Mouse (Mus musculus): ENCODE results near the gene Olfr1449. TPM values are rescaled to one million over a fixed set of nuclear protein-coding genes. Genes with fewer than 3 reads are reported as not detected.
"Not testable (repeated sequence)": the region's sequence is repeated elsewhere in the genome, so short reads cannot be mapped to it uniquely, and the experiment has no call there.

The Olfr1449 gene
- total RNA-seq (2021): not detected
- long read RNA-seq, experiment 1: 0 reads
- long read RNA-seq, experiment 2: 0 reads

GRCm38 (mm10) chr19:12930540-12930939, at the start of gene Olfr1449:
Gene Olfr1449, plus strand, starts transcription at chr19:12930840.
- no peak for TF ChIP-seq CTCF (conservative IDR thresholded peaks at IDR 0.05)
- H3K27ac ChIP-seq: no peak within 1 kb of the TSS
- DNase-seq (ENCODE audit: low spot score in 2 of 2): no peak
- no peak within 1 kb of the TSS for H3K4me3 ChIP-seq

GRCm38 (mm10) chr19:12883555-12883954, 47.1 kb upstream of the Olfr1449 start, which contains the start of gene Olfr1445:
Gene Olfr1445, plus strand, starts transcription at chr19:12883855.
- Histone ChIP-seq H3K4me3 (no peak within 1 kb of the TSS), H3K27ac (no peak within 1 kb of the TSS)
- DNase-seq (ENCODE audit: low spot score in 2 of 2): no peak
- no peak for TF ChIP-seq CTCF (conservative IDR thresholded peaks at IDR 0.05)

DNA sequence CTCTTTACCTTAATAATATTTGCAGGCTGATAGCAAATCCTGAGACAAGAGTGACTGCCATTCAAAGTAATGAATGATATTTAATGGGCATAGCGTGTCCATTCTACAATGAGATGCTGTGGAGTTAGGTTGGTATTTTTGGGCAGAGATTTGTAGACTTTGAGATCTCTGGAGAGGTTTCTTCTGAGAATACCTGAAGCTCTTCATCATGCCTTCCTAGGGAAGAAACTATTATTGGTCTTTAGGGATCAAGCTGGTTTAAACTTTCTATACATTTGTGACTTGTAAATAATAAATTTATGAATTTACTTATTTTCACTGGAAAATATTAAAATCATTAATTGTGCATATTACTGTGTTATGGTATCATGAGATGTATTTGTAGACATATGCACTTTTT, 37.2 kb upstream of the Olfr1449 start, which contains the start of gene Olfr1446:
Gene Olfr1446, minus strand, starts transcription at position 101 of the 400 bp plus-strand sequence.
- H3K4me3 ChIP-seq: no peak within 1 kb of the TSS
- TF ChIP-seq CTCF (conservative IDR thresholded peaks at IDR 0.05): no peak
- no peak for DNase-seq (ENCODE audit: low spot score in 2 of 2)
- H3K27ac ChIP-seq: no peak within 1 kb of the TSS

DNA sequence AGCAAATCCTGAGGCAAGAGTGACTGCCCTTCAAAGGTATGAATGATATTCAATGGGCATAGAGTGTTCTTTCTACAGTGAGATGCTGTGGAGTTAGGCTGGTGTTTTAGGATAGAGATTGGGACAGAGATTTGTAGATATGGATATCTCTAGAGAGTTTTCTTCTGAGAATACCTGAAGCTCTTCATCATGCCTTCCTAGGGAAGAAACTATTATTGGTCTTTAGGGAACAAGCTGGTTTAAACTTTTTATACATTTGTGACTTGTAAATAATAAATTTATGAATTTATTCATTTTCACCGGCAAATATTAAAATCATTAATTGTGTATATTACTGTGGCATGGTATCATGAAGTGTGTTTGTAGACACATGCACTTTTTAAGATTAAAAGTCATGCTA, 27.0 kb upstream of the Olfr1449 start, which contains the start of gene Olfr1447:
Gene Olfr1447, minus strand, starts transcription at position 101 of the 400 bp plus-strand sequence.
- no peak for TF ChIP-seq CTCF (conservative IDR thresholded peaks at IDR 0.05)
- no peak for DNase-seq (ENCODE audit: low spot score in 2 of 2)
- H3K4me3 ChIP-seq: no peak within 1 kb of the TSS
- no peak within 1 kb of the TSS for H3K27ac ChIP-seq

GRCm38 (mm10) chr19:12924319-12924718, 6.3 kb upstream of the Olfr1449 start, which contains the start of gene Olfr1448:
Gene Olfr1448, minus strand, starts transcription at chr19:12924419.
- TF ChIP-seq CTCF (conservative IDR thresholded peaks at IDR 0.05): no peak
- no peak within 1 kb of the TSS for H3K27ac ChIP-seq
- H3K4me3 ChIP-seq: no peak within 1 kb of the TSS
- no peak for DNase-seq (ENCODE audit: low spot score in 2 of 2)

- no peak for TF ChIP-seq CTCF (conservative IDR thresholded peaks at IDR 0.05)
These were observed 19.3 kb downstream of the Olfr1449 start, which contains the start of gene Olfr1450 for GRCm38 (mm10) chr19:12949958-12950357. Gene Olfr1450, plus strand, starts transcription at chr19:12950258.

DNA sequence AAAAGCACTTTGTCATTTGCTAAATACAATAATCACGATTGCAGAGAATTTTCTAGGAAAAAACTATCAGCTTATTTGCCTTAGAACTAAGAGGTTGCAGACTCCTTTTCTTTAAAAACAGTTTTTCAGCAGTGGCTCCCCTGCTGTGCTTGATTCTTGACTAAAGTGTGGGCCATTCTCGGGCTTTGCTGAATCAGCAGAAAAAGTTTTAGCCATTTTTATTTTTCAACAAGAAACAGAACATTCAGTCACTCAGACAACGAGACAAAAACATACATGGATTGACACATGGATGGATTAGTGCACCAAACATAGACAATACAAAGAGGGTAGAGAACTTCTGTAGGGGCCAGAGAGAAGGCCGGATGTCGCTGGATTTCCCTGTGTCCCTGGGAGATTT, 39.4 kb downstream of the Olfr1449 start:
- DNase-seq (ENCODE audit: low spot score in 2 of 2); H3K27ac ChIP-seq; H3K4me3 ChIP-seq: not testable (repeated sequence)

More at GRCm38 (mm10) chr19:12949958-12950357, 19.3 kb downstream of the Olfr1449 start, which contains the start of gene Olfr1450:
- H3K27ac ChIP-seq: no peak within 1 kb of the TSS
- no peak for DNase-seq (ENCODE audit: low spot score in 2 of 2)
- H3K4me3 ChIP-seq: no peak within 1 kb of the TSS

Other genes starting within 250 kb of the Olfr1449 start
- not detected for gene Keg1, start 235.1 kb upstream of the Olfr1449 start, total RNA-seq (2021)
- 1 to 10 TPM; 3.1 to 4.1 TPM for gene Cntf, start 165.2 kb upstream of the Olfr1449 start, total RNA-seq (2021)
- gene Zfp91, start 134.7 kb upstream of the Olfr1449 start, total RNA-seq (2021): 10 to 100 TPM; 87.6 to 94.8 TPM
- gene Lpxn, start 134.6 kb upstream of the Olfr1449 start, total RNA-seq (2021): 1 to 10 TPM; 1.1 to 1.3 TPM
- gene Gm5244, start 84.2 kb upstream of the Olfr1449 start, total RNA-seq (2021): not detected
- gene Olfr1444, start 73.6 kb upstream of the Olfr1449 start, total RNA-seq (2021): not detected
- not detected for gene Olfr1445, start 47.0 kb upstream of the Olfr1449 start, total RNA-seq (2021)
- gene Olfr1446, start 37.3 kb upstream of the Olfr1449 start, total RNA-seq (2021): not detected
- gene Olfr1447, start 27.1 kb upstream of the Olfr1449 start, total RNA-seq (2021): not detected
- not detected for gene Olfr1448, start 6.4 kb upstream of the Olfr1449 start, total RNA-seq (2021)
- not detected for gene Olfr1450, start 19.4 kb downstream of the Olfr1449 start, total RNA-seq (2021)
- not detected for gene Olfr1451, start 64.2 kb downstream of the Olfr1449 start, total RNA-seq (2021)
- gene Olfr1453, start 97.5 kb downstream of the Olfr1449 start, total RNA-seq (2021): not detected
- not detected for gene Olfr1454, start 129.8 kb downstream of the Olfr1449 start, total RNA-seq (2021)
- gene Olfr1457, start 167.1 kb downstream of the Olfr1449 start, total RNA-seq (2021): not detected
- gene Olfr1458, start 175.9 kb downstream of the Olfr1449 start, total RNA-seq (2021): not detected
- under 1 TPM; 0.12 to 0.26 TPM for gene Olfr1459, start 218.7 kb downstream of the Olfr1449 start, total RNA-seq (2021)
- gene Olfr1461, start 232.2 kb downstream of the Olfr1449 start, total RNA-seq (2021): not detected